Mouse (Mus musculus): ENCODE data around the gene Map1lc3a. TPM values are rescaled to one million over a fixed set of nuclear protein-coding genes. Genes with fewer than 3 reads are reported as not detected.

Gene Map1lc3a
- polyA plus RNA-seq, 1 experiment from 2014 or later = 203 TPM

Other genes with a start within 250 kb of the Map1lc3a start
- gene Ahcy, start 201.8 kb upstream of the Map1lc3a start, polyA plus RNA-seq (2014; fragmentation: Nextera tagmentation; extraction: Ambion mirVana) = 136 and 137 TPM in 2 replicates
- 44.2 and 56.1 TPM in 2 replicates for gene Itch, start 142.8 kb upstream of the Map1lc3a start, polyA plus RNA-seq (2014; fragmentation: Nextera tagmentation; extraction: Ambion mirVana)
- 410 and 426 TPM in 2 replicates for gene Dynlrb1, start 39.8 kb upstream of the Map1lc3a start, polyA plus RNA-seq (2014; fragmentation: Nextera tagmentation; extraction: Ambion mirVana)
- gene Pigu, start 81.1 kb downstream of the Map1lc3a start, polyA plus RNA-seq (2014; fragmentation: Nextera tagmentation; extraction: Ambion mirVana) = 60.2 and 64.6 TPM in 2 replicates
- gene Trp53inp2, start 104.8 kb downstream of the Map1lc3a start, polyA plus RNA-seq (2014; fragmentation: Nextera tagmentation; extraction: Ambion mirVana) = 16.9 and 17.6 TPM in 2 replicates
- gene Ncoa6, start 197.6 kb downstream of the Map1lc3a start, polyA plus RNA-seq (2014; fragmentation: Nextera tagmentation; extraction: Ambion mirVana) = 27.9 and 28.3 TPM in 2 replicates
- 15.5 and 16.8 TPM in 2 replicates for gene Acss2, start 241.7 kb downstream of the Map1lc3a start, polyA plus RNA-seq (2014; fragmentation: Nextera tagmentation; extraction: Ambion mirVana)
- 3.6 and 4.0 TPM in 2 replicates for gene Ggt7, start 241.9 kb downstream of the Map1lc3a start, polyA plus RNA-seq (2014; fragmentation: Nextera tagmentation; extraction: Ambion mirVana)

Data from intestine, embryonic 14.5 days (tissue).